Mouse (Mus musculus) forebrain, embryonic 12.5 days (tissue): ENCODE measurements around the gene Nme4. TPM values are rescaled to one million over a fixed set of nuclear protein-coding genes. Genes with fewer than 3 reads are reported as not detected.
"Not testable (repeated sequence)": the region's sequence is repeated elsewhere in the genome, so short reads cannot be mapped to it uniquely, and the experiment has no call there.

Experiments used
- ATAC-seq: fragments of 200-750 bp; cut with Nextera tagmentation; 2 replicates; pipeline ENCODE4 v1.8.0; 2017; ENCODE audit warnings: moderate TSS enrichment; ENCODE audit not compliant: low FRiP score
- H3K27ac ChIP-seq: fragments of 300-500 bp; sonication (generic); 2 replicates; pipeline ENCODE4 v1.5.1; 2016; ENCODE audit warnings: mild to moderate bottlenecking
- H3K27me3 ChIP-seq: fragments of 300-500 bp; sonication (generic); 2 replicates; pipeline ENCODE4 v1.6.1; 2016; ENCODE audit warnings: mild to moderate bottlenecking
- H3K36me3 ChIP-seq: fragments of 300-500 bp; sonication (generic); replicated peaks from 2 replicates; pipeline ENCODE4 v1.6.1; 2016; ENCODE audit warnings: mild to moderate bottlenecking
- H3K4me1 ChIP-seq: fragments of 300-500 bp; sonication (generic); 2 replicates; pipeline ENCODE4 v1.6.1; 2016
- H3K4me2 ChIP-seq: fragments of 300-500 bp; sonication (generic); 2 replicates; pipeline ENCODE4 v1.6.1; 2016; ENCODE audit warnings: mild to moderate bottlenecking, moderate library complexity
- H3K4me3 ChIP-seq: fragments of 300-500 bp; sonication (generic); replicated peaks from 2 replicates; pipeline ENCODE4 v1.5.1; 2016; ENCODE audit warnings: mild to moderate bottlenecking
- H3K9ac ChIP-seq: fragments of 300-500 bp; sonication (generic); 2 replicates; pipeline ENCODE4 v1.6.1; 2016; ENCODE audit warnings: mild to moderate bottlenecking
- H3K9me3 ChIP-seq: fragments of 300-500 bp; sonication (generic); 2 replicates; pipeline ENCODE4 v1.6.1; 2016
- WGBS: fragments of 180-500 bp; shearing (Covaris S2); methylation state at CpG from one replicate; pipeline ENCODE4 v1.1.7; 2016; 5-methylcytosine and 5-hydroxymethylcytosine counted together
- polyA plus RNA-seq: library from polyadenylated mRNA; unstranded; fragments of >200 nt; fragmentation: Nextera tagmentation; extraction: Ambion mirVana; gene quantifications from 2 replicates; pipeline ENCODE4 v1.2.1, GENCODE M21; 2016

Gene Nme4
- polyA plus RNA-seq, 1 experiment from 2014 or later, result 62.9 TPM

DNA sequence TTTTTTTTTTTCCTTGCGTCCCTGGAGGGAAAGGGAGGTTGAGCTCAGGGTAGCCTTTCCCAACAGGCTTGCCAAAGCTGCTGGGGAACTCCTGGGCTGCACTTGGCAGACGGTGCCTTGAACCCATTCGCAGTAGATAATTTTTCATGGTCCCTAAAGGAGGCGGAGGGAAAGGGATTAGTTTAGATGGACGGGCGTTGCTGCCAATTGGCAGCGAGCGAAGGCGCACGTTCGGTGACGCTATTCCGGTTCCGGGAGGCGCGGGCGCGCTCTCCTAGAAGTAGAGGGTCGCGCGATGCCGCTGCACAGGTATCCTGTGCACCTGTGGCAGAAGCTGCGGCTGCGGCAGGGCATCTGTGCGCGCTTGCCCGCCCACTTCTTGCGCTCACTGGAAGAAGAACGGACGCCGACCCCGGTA, 27.9 kb upstream of the Nme4 start, which contains the start of gene Mrpl28:
TSS of gene Mrpl28 (plus strand) at position 234 of the 418 bp plus-strand sequence.
- under 1% methylated on average over 32 of the region's 32 CpGs for WGBS
- Histone ChIP-seq H3K36me3 (peaks cover 32% of the 10 kb centered on the region), H3K27me3 (peaks cover 14% of the 10 kb centered on the region), H3K4me2 (peak within 1 kb of the TSS; percentile 78), H3K4me1 (peaks cover 16% of the 10 kb centered on the region), H3K27ac (no peak within 1 kb of the TSS), H3K9me3 (no peaks in the 10 kb centered on the region), H3K9ac (peak within 1 kb of the TSS; percentile 85), H3K4me3 (peak within 1 kb of the TSS; percentile 86)
- ATAC-seq, result peak; percentile 95

DNA sequence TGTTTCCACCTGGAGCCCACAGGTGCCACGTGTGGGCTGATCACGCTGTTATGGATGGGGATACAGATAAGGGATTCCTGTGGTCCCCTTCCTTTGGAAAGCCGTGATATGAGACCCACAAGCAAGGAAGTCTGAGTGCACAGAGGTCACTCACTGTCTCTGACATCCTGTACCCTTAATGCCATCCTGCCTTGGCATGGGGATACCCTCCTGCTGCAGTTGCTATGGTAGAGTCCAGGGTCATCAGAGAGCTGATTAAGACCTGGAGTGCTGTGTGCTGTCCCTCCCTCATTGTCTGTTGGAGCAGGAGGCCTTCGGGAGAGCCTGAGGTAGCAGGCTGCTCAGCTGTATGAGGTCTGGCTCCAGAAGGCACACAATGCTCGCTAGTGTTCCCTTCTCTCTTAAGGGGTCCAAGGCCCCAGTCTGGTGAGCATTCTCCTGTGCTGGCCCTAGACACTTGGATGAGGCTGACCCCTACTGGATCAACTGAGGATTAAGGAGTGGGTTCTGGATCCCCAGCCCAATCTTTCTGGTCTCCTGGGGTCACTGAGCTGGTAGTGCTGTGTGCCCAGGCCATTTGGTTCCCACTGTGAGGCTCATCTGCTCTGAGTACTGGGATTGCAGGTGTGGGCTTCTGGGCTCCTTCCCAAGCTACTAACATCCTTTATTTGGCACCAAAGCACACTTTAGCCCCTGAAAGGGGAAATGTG, 27.2 kb upstream of the Nme4 start:
- WGBS, result 60% methylated on average over 5 of the region's 5 CpGs
- Histone ChIP-seq H3K4me3 (no peak overlapping the region; the same call in 1 of the 2 replicates), H3K9me3 (no peaks in the 10 kb centered on the region), H3K36me3 (peaks cover 25% of the 10 kb centered on the region), H3K9ac (peak overlapping the region; percentile 17; the same call in 1 of the 2 replicates), H3K4me2 (no peak overlapping the region), H3K27me3 (peaks cover 21% of the 10 kb centered on the region), H3K27ac (no peak overlapping the region), H3K4me1 (peaks cover 16% of the 10 kb centered on the region)
- peak; percentile 24; the same call in 1 of the 2 replicates for ATAC-seq

DNA sequence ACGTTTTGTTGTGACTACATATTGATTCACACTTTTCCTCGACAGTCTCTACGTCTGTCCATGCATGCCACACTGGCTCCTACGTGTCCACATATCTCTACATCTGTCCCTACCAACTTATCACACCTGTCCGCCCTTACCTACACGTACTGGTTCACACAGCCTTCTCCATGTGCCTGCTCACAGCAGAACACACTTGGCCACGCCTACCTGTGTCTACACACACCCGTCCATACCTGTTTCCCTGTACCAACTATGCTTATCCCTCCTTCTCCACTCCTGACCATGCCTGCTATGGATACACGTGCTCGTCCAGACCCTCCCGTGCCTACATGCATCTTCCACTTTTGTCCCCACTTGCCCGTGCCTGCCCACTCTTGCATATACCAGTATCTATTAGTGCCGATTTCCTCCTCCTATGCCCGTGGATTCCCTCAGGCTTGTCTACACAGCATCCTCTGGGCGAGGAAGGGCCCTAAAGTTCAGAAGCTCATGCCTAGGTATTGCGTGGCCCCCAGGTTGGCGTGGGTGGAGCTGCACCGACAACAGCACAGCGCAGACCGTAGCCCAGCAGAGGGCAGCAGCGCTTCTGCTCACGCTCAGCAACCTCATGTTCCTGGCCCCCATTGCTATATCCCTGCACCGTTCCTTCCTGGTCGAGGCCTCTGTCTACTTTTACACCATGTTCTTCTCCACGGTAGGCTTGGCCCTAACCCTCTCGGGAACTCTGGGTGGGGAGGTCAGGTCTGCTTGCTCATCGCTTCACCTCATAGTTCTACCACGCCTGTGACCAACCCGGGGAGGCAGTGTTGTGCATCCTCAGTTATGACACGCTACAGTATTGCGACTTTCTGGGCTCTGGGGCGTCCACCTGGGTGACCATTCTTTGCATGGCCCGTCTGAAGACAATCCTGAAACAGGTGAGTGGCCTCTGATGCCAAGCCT, 24.6 kb upstream of the Nme4 start:
- Histone ChIP-seq H3K36me3 (peaks cover under 1% of the 10 kb centered on the region), H3K27ac (no peak overlapping the region), H3K4me2 (no peak overlapping the region), H3K4me3 (no peak overlapping the region), H3K9me3 (no peaks in the 10 kb centered on the region), H3K4me1 (peaks cover 16% of the 10 kb centered on the region), H3K27me3 (peaks cover 46% of the 10 kb centered on the region), H3K9ac (no peak overlapping the region)
- 52% methylated on average over 33 of the region's 33 CpGs for WGBS
- no peak for ATAC-seq

DNA sequence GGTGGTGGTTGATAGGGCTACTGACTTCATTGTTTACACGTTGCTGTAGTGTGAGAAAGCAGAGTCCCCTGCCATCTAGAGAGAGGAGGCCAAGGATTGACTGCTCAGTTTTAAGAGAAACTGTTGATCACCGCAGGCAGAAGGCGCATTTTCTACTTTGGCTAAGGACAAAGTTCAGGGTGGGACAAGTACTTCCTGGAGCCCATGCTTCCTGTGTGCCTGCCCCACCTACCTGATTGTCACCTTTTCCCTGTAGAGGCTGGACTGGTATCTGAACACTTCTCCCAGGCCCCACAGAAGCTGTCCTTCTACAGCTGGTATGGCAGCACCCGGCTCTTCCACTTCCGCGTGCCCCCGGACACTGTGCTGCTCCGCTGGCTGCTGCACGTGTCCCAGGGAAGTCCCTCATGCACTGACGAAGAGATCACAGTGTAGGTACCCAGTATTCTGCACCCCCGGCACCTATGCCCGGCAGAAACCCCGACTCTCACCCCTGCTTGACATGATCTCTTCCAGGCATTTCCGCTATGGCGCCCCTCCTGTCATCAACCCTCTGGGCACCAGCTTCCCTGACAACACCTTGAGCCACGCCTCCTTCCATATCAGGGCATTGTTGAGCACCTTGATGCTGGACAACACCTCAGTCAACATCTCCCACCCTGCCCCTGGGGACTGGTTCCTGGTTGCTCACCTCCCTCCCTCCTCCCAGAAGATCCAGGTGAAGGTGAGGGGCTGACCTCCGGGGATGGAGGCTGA, 21.3 kb upstream of the Nme4 start:
- H3K27ac ChIP-seq, result no peak overlapping the region
- no peak overlapping the region for H3K4me3 ChIP-seq
- H3K9me3 ChIP-seq, result no peaks in the 10 kb centered on the region
- peaks cover 9% of the 10 kb centered on the region for H3K4me1 ChIP-seq
- WGBS, result 84% methylated on average over 17 of the region's 17 CpGs
- peaks cover 79% of the 10 kb centered on the region for H3K27me3 ChIP-seq
- H3K36me3 ChIP-seq, result no peaks in the 10 kb centered on the region
- H3K4me2 ChIP-seq, result no peak overlapping the region
- no peak overlapping the region for H3K9ac ChIP-seq
- ATAC-seq, result no peak

DNA sequence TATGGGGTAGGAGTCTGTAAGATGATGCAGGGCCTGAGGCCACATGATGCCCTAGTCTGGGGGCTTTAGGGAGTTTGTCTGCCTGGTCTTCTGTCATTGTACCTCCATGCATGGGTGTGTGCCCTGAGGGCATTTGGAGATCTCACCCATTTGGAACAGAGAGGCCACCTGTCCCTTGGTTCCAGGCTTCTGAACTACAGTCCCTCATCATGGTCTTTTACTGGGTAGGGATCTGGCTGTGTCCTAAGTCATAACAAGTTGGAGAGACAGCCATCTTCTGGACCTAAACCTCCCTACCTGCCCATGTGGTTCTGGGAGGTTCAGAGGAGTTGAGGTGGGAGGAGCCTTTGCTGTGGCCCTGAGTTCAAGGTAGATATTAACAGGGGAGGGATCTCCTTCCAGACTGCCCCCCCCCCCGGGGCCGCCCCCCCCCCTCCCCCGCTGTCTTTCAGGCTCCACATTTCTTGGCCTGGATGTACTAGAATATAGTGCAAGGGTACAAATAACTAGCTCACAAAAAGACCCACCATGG, 20.6 kb upstream of the Nme4 start:
- no peak overlapping the region for H3K9ac ChIP-seq
- no peak overlapping the region for H3K4me3 ChIP-seq
- peaks cover 85% of the 10 kb centered on the region for H3K27me3 ChIP-seq
- WGBS, result 50% methylated on average over 3 of the region's 3 CpGs
- no peak overlapping the region for H3K27ac ChIP-seq
- no peaks in the 10 kb centered on the region for H3K9me3 ChIP-seq
- no peaks in the 10 kb centered on the region for H3K36me3 ChIP-seq
- peaks cover 14% of the 10 kb centered on the region for H3K4me1 ChIP-seq
- ATAC-seq, result no peak
- no peak overlapping the region for H3K4me2 ChIP-seq

DNA sequence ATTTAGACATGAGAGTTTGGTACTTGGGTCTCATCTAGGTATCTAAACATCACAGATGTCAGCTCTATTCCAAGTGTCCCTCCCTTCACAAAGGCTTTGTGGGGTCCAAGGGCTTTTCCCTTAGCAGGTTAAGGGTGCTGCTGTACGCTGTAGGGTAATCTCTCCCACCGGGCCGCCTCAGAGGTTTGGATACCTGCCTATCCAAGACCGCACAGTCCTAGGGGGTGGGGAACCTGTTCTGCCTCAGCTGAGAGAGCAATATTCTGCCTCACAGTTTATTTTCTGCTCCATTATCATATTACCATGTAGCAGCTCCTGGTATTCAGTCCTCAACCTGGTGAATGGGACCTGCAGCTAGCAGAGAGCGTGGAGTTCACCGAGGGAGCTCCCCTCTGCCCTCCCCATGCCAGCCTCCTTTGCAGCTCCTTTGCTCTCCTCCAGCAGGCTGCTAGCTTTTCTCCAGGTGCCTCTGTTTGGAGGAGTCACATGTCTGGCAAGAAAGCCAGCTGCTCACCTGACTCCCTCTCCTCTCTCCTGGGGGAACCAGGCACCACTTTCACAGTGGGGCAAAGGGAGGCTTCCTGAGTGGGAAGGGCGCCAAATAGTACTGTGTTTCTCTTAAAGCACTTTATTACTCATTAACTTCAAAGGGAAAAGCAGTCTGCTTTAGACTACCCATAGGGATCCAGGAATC, 19.9 kb upstream of the Nme4 start:
- H3K4me3 ChIP-seq, result no peak overlapping the region
- no peaks in the 10 kb centered on the region for H3K9me3 ChIP-seq
- H3K9ac ChIP-seq, result no peak overlapping the region; the same call in 1 of the 2 replicates
- no peaks in the 10 kb centered on the region for H3K36me3 ChIP-seq
- H3K27ac ChIP-seq, result no peak overlapping the region
- peaks cover 20% of the 10 kb centered on the region for H3K4me1 ChIP-seq
- 85% methylated on average over 7 of the region's 7 CpGs for WGBS
- no peak overlapping the region for H3K4me2 ChIP-seq
- H3K27me3 ChIP-seq, result peaks cover 91% of the 10 kb centered on the region
- ATAC-seq, result no peak

DNA sequence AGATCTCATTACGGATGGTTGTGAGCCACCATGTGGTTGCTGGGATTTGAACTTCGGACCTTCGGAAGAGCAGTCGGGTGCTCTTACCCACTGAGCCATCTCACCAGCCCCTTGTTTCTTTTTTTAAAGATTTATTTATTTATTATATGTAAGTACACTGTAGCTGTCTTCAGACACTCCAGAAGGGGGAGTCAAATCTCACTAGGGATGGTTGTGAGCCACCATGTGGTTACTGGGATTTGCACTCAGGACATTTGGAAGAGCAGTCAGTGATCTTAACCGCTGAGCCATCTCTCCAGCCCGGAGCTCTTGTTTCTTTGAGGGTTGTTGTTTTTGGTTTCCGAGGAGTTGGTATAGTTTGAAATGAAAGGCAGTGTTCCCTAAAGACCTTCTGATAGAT, 19.1 kb upstream of the Nme4 start:
- ATAC-seq, H3K9me3 ChIP-seq, H3K4me3 ChIP-seq, H3K27ac ChIP-seq, H3K4me2 ChIP-seq, H3K36me3 ChIP-seq, H3K9ac ChIP-seq: not testable (repeated sequence)
- H3K27me3 ChIP-seq, result peaks cover 91% of the 10 kb centered on the region
- peaks cover 20% of the 10 kb centered on the region for H3K4me1 ChIP-seq
- WGBS, result 68% methylated on average over 7 of the region's 7 CpGs

DNA sequence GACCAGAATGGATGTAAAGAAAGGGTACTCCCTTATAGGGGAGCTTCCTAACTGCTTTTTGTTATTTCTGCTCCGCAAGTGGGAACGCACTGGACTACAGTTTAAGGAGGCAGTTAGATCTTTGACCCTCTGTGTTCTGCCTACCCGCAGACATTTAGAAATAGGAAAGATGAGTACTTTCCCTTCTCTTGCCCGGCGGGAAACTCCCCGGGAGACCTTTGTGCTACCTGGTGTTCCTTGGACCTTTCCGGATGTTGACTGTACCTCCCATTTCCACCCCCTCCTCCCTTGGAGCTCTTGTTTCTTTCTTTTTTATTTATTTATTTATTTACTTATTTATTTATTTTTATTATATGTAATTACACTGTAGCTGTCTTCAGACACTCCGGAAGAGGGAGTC, 18.7 kb upstream of the Nme4 start:
- Histone ChIP-seq H3K9ac (peak overlapping the region; percentile 85), H3K9me3 (no peaks in the 10 kb centered on the region), H3K4me2 (peak overlapping the region; percentile 96), H3K27ac (no peak overlapping the region), H3K4me3 (peak overlapping the region; percentile 78), H3K36me3 (no peaks in the 10 kb centered on the region), H3K4me1 (peaks cover 20% of the 10 kb centered on the region), H3K27me3 (peaks cover 87% of the 10 kb centered on the region)
- no peak for ATAC-seq
- WGBS, result 8% methylated on average over 8 of the region's 8 CpGs

DNA sequence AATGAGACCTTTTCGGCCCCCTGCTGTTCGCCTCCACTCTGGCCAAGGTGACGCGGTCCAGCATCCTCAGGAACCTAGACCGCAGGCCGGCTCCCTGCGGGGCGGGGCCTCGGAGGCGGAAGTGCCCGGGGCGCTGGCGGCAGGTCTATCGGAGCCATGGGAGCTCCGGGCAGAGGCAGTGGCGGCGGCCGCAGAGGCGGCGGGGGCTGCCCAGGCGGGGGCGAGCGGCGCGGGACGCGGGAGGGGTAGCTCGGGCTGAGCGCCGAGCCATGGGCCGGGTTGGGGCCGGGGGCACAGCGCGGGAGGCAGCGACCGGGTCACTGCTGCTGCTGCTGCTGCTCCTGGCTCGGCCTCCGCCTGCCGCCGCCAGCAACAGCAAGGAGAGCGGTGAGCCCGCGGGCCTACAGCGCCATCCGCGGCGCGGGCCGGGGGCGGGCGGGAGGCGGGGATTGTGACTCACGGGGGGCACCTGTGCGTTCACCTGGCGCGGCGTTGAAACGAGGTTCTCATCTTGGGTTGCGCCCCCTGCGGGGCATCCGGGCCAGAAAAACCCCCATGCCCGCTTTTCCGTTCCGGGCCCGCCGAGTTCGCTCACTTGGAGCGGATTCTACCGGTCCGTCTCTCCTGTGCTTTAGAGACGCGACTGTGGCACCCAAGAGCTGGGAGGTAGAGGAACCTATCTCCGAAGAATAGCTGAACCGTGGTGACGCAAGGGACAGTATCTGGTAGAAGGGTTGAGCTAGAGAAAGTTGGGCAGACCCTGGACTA, 18.0 kb upstream of the Nme4 start, which contains the start of gene Tmem8:
TSS of gene Tmem8 (plus strand) at position 119 of the 768 bp plus-strand sequence.
- Histone ChIP-seq H3K4me2 (peak within 1 kb of the TSS; percentile 96), H3K9ac (peak within 1 kb of the TSS; percentile 85), H3K9me3 (no peaks in the 10 kb centered on the region), H3K4me1 (peaks cover 20% of the 10 kb centered on the region), H3K4me3 (peak within 1 kb of the TSS; percentile 78), H3K27me3 (peaks cover 81% of the 10 kb centered on the region), H3K27ac (no peak within 1 kb of the TSS), H3K36me3 (no peaks in the 10 kb centered on the region)
- under 1% methylated on average over 59 of the region's 75 CpGs for WGBS
- peak; percentile 77 for ATAC-seq

DNA sequence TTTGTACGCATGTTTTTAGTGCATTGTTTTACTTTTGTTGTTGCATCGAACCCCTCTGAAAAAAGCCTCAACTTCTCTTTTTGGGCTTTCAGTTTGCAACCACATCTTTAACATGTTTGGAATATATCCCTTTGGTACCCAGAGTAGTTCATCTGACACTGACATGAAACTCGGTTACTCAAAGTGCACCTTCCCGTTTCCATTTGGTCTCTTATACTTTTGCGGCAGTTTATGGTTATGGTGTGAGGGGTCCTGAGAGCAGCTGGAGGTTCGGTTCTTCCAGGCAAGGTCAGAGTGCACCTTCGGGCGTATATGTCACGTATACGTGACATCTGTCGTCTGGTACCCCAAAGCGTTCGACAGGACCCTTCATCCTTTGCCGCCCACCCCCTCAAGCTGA, 17.3 kb upstream of the Nme4 start:
- Histone ChIP-seq H3K9ac (peak overlapping the region; percentile 85), H3K27ac (no peak overlapping the region), H3K9me3 (no peaks in the 10 kb centered on the region), H3K4me1 (peaks cover 20% of the 10 kb centered on the region), H3K36me3 (no peaks in the 10 kb centered on the region), H3K27me3 (peaks cover 75% of the 10 kb centered on the region), H3K4me2 (peak overlapping the region; percentile 96), H3K4me3 (peak overlapping the region; percentile 78)
- 20% methylated on average over 14 of the region's 14 CpGs for WGBS
- ATAC-seq, result peak; percentile 48; the same call in 1 of the 2 replicates

DNA sequence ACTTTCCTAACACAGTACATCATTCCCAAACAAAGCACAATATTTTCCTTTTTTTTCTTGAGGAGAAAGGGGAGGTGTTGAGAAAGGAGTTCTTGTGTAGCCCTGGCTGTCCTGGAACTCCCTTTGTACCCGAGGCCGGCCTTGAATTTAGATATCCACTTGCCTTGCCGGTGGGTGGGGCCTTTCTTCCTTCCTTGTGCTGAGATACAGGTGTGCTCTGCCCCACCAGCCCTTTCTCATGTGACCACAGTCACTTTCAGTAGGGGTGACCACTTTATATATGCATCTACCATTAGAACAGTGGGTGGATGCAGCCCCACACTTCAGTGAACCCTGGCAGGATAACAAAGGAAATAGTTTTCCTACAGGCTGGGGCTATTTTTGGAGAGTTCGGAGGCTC, 16.3 kb upstream of the Nme4 start:
- WGBS, result 24% methylated on average over 4 of the region's 4 CpGs
- no peak overlapping the region for H3K9ac ChIP-seq
- H3K36me3 ChIP-seq, result no peaks in the 10 kb centered on the region
- no peak overlapping the region for H3K4me3 ChIP-seq
- no peak overlapping the region for H3K27ac ChIP-seq
- peaks cover 66% of the 10 kb centered on the region for H3K27me3 ChIP-seq
- H3K4me2 ChIP-seq, result no peak overlapping the region
- no peak for ATAC-seq
- H3K4me1 ChIP-seq, result peaks cover 20% of the 10 kb centered on the region
- H3K9me3 ChIP-seq, result no peaks in the 10 kb centered on the region
